Mouse (Mus musculus) liver, embryonic 13.5 days (tissue): ENCODE measurements around the gene Casp8ap2. TPM values are rescaled to one million over a fixed set of nuclear protein-coding genes. Genes with fewer than 3 reads are reported as not detected.

Experiments
- ATAC-seq: fragments of 200-750 bp; cut with Nextera tagmentation; 2 replicates; pipeline ENCODE4 v1.8.0; 2017; ENCODE audit warnings: low read depth, mild to moderate bottlenecking, moderate number of reproducible peaks, moderate library complexity
- DNase-seq: peaks from one replicate; pipeline ENCODE4 v3.0.0; 2022
- H3K27ac ChIP-seq: fragments of 300-500 bp; sonication (generic); 2 replicates; pipeline ENCODE4 v1.5.1; 2015; ENCODE audit warnings: moderate library complexity, mild to moderate bottlenecking, inconsistent platforms
- H3K27me3 ChIP-seq: fragments of 300-500 bp; sonication (generic); 2 replicates; pipeline ENCODE4 v1.6.1; 2015; ENCODE audit warnings: mild to moderate bottlenecking, inconsistent platforms
- H3K36me3 ChIP-seq: fragments of 300-500 bp; sonication (generic); 2 replicates; pipeline ENCODE4 v1.6.1; 2015; ENCODE audit warnings: mild to moderate bottlenecking, inconsistent platforms
- H3K4me1 ChIP-seq: fragments of 300-500 bp; sonication (generic); replicated peaks from 2 replicates; pipeline ENCODE4 v1.6.1; 2015; ENCODE audit warnings: inconsistent platforms
- H3K4me2 ChIP-seq: fragments of 300-500 bp; sonication (generic); 2 replicates; pipeline ENCODE4 v1.6.1; 2015; ENCODE audit warnings: inconsistent platforms, mild to moderate bottlenecking, moderate library complexity
- H3K4me3 ChIP-seq: fragments of 300-500 bp; sonication (generic); replicated peaks from 2 replicates; pipeline ENCODE4 v1.5.1; 2015; ENCODE audit warnings: mild to moderate bottlenecking, inconsistent platforms
- H3K9ac ChIP-seq: fragments of 300-500 bp; sonication (generic); 2 replicates; pipeline ENCODE4 v1.6.1; 2015; ENCODE audit warnings: mild to moderate bottlenecking, inconsistent platforms
- H3K9me3 ChIP-seq: fragments of 300-500 bp; sonication (generic); replicated peaks from 2 replicates; pipeline ENCODE4 v1.6.1; 2016; ENCODE audit warnings: inconsistent platforms
- WGBS: fragments of 180-500 bp; shearing (Covaris S2); methylation state at CpG from one replicate; pipeline ENCODE4 v1.1.7; 2015; ENCODE audit not compliant: insufficient replicate concordance; 5-methylcytosine and 5-hydroxymethylcytosine counted together
- polyA plus RNA-seq: library from polyadenylated mRNA; unstranded; fragments of >200 nt; fragmentation: Nextera tagmentation; extraction: Ambion mirVana; gene quantifications from 2 replicates; pipeline ENCODE4 v1.2.1, GENCODE M21; 2015

Gene Casp8ap2
- 37.9 and 42.7 TPM in 2 replicates for polyA plus RNA-seq

DNA sequence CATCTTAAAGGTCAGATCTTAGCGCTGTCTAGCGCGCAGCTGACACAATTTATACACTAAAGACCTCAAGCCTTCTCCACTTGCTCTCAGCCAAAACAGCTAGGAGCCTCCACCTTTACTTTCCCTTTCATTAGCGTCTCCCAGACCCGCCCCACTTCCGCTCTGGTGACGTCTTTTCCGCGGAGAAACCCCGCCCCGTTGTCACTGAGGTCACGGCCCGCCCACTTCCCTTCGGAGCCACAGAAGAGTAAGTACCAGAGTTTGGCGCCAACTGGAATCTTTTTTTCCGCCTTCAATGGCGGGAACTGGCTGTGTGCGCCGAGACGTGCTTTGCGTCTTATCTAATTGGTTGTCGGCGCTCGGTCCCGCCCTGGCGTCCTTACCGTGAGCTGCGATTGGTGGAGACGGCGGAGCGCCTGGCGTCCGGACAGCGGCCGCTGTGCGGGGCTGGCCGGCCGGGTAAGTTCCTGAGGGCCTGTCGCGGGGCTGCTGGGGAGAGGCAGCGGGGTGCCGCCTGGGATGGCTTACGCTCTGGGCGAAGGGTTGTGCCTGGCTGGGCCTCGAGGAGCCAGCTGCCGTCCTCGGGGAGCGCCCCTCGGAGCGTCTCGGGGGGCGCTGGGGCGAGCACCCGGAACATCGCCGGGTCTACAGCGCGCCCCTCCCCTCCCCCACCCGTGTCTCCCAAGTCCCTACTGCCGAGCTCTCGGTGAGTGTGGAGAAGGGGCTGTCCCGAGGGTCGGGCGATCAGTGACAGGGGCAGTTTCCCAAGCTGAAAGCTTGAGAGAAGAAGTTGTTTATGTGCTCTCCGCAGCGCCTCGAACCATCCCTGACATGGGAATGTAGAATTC is at the start of gene Casp8ap2:
TSS of gene Casp8ap2 (plus strand) at position 418 of the 848 bp plus-strand sequence.
- peak; percentile 98 for ATAC-seq
- WGBS: under 1% methylated on average over 66 of the region's 67 CpGs
- H3K27me3 ChIP-seq: no peaks in the 10 kb centered on the region

DNA sequence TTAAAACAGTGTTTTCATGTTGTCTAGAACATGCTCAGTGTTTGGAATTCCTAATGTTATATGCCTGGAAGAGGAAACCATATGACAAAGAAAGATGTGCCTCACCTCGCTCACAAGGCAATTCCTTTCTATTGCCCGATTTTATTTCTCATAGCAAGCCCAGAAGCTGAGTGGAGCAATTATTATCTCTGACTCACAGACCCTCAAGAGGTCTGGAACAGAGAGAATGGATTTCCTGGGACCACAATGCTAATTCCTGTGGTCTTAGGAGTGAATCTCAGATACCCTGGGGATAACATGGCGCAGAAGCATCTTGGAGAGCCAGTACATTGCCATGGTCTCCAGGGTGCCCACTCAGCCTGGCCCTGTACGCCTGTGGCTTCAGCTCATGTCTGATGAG is 46.2 kb upstream of the Casp8ap2 start:
- WGBS: 51% methylated on average over 4 of the region's 4 CpGs
- H3K4me3 ChIP-seq: no peak overlapping the region
- no peak overlapping the region for H3K9ac ChIP-seq
- DNase-seq (no peak), ATAC-seq (no peak)
- peak overlapping the region; percentile 79 for H3K27ac ChIP-seq
- H3K9me3 ChIP-seq: no peaks in the 10 kb centered on the region
- H3K36me3 ChIP-seq: no peaks in the 10 kb centered on the region
- H3K4me2 ChIP-seq: no peak overlapping the region
- H3K27me3 ChIP-seq: no peaks in the 10 kb centered on the region
- peaks cover 16% of the 10 kb centered on the region for H3K4me1 ChIP-seq

More for the DNA sequence above, at the start of gene Casp8ap2:
- Histone ChIP-seq H3K9ac (peak within 1 kb of the TSS; percentile 95), H3K4me2 (peak within 1 kb of the TSS; percentile 81), H3K9me3 (no peaks in the 10 kb centered on the region), H3K4me1 (peaks cover 30% of the 10 kb centered on the region), H3K36me3 (peaks cover 6% of the 10 kb centered on the region; the same call in 1 of the 2 replicates), H3K4me3 (peak within 1 kb of the TSS; percentile 98), H3K27ac (peak within 1 kb of the TSS; percentile 86)
- peak; percentile 99 for DNase-seq

DNA sequence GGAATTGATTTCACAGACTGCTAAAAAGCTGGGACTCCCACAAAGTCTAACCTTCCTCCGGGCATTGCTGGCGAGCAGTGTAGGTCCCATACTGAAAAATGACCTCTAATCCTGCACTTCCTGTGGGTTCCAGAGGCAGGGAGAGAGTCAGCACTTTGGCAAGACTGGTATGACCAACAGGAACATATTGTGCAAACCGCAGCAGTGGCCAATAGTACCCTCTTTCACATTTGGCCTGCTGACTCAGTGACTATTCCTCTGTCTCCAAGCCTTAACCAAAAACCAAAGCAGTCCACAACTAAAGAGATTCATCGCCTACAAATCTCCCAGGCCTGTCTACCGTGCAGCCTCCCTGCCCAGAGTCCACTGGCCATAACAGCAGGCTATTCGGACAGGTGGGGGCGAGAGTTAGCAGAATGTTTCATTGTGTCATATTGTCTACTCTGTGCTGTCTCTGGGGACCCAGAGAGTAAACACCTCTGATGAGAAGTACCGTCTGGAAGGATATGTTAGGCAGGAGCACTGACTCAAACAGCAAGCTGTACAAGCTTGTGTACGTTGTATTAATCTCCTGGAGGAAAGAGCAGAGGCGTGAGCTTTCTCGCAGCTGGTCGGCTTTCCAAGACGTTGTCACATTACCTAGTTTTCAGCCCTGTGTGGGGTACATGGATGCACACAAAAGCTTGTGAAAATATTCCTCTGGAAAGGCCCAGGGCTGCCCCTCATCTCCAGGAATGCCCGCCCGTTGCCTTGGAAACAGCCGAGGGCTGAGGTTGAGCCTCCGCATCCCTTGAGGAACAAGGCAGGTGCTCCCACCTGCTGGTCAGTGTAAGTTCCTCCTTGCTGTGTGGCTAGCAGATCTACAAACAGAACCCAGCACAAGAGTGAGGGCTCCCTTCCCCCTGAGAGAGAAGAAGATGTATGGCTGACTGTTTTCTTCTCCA is 45.0 kb upstream of the Casp8ap2 start:
- WGBS: 56% methylated on average over 17 of the region's 17 CpGs
- peak overlapping the region; percentile 37; the same call in 1 of the 2 replicates for H3K4me2 ChIP-seq
- no peaks in the 10 kb centered on the region for H3K27me3 ChIP-seq
- H3K9ac ChIP-seq: no peak overlapping the region
- H3K27ac ChIP-seq: peak overlapping the region; percentile 79
- DNase-seq (no peak), ATAC-seq (peak; percentile 45)
- no peaks in the 10 kb centered on the region for H3K36me3 ChIP-seq
- H3K4me3 ChIP-seq: no peak overlapping the region
- H3K9me3 ChIP-seq: no peaks in the 10 kb centered on the region
- peaks cover 16% of the 10 kb centered on the region for H3K4me1 ChIP-seq

GRCm38 (mm10) chr4:32570939-32571317 is 44.3 kb upstream of the Casp8ap2 start:
- 62% methylated on average over 8 of the region's 8 CpGs for WGBS
- no peak overlapping the region for H3K4me3 ChIP-seq
- no peaks in the 10 kb centered on the region for H3K36me3 ChIP-seq
- H3K9me3 ChIP-seq: no peaks in the 10 kb centered on the region
- no peak overlapping the region for H3K9ac ChIP-seq
- peaks cover 16% of the 10 kb centered on the region for H3K4me1 ChIP-seq
- H3K27ac ChIP-seq: peak overlapping the region; percentile 79
- peak; percentile 59 for ATAC-seq
- peak overlapping the region; percentile 37; the same call in 1 of the 2 replicates for H3K4me2 ChIP-seq
- H3K27me3 ChIP-seq: no peaks in the 10 kb centered on the region
- DNase-seq: no peak

- WGBS: 32% methylated on average over 3 of the region's 3 CpGs
- peak overlapping the region; percentile 79 for H3K27ac ChIP-seq
- H3K4me1 ChIP-seq: peaks cover 16% of the 10 kb centered on the region
- no peaks in the 10 kb centered on the region for H3K9me3 ChIP-seq
- peak overlapping the region; percentile 37; the same call in 1 of the 2 replicates for H3K4me2 ChIP-seq
- H3K9ac ChIP-seq: no peak overlapping the region
- ATAC-seq (0 out of 2 replicates have a peak, but pooled peaks have one; percentile 24), DNase-seq (no peak)
- H3K4me3 ChIP-seq: no peak overlapping the region
- H3K27me3 ChIP-seq: no peaks in the 10 kb centered on the region
- no peaks in the 10 kb centered on the region for H3K36me3 ChIP-seq
These were observed 43.8 kb upstream of the Casp8ap2 start for GRCm38 (mm10) chr4:32571441-32571840.

- H3K9ac ChIP-seq: no peak overlapping the region
- no peak overlapping the region for H3K4me2 ChIP-seq
- H3K4me3 ChIP-seq: no peak overlapping the region
- DNase-seq (no peak), ATAC-seq (no peak)
- no peak overlapping the region for H3K27ac ChIP-seq
- H3K36me3 ChIP-seq: no peaks in the 10 kb centered on the region
- peaks cover 16% of the 10 kb centered on the region for H3K4me1 ChIP-seq
- 31% methylated on average over 1 of the region's 1 CpGs for WGBS
- no peaks in the 10 kb centered on the region for H3K9me3 ChIP-seq
- H3K27me3 ChIP-seq: no peaks in the 10 kb centered on the region
These were observed 43.1 kb upstream of the Casp8ap2 start for GRCm38 (mm10) chr4:32572118-32572517.

DNA sequence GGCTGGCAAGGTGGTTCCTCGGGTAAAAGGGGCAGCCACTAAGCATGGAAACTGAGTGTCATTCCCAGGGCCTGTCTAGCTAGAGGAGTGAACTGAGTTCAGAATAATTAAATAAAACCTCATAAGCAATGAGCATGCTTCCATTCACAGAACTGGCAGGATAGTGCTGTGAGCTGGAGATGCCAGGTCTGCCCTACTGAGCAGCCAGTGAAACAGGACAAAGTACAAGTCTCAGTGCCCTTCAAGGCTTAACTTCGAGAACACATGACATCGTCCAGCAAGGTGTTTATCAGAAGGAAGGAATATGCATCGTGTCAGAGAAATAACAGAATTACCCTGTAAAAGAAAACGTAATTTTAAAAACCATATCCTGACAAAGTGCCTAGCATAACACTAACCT is 41.7 kb upstream of the Casp8ap2 start:
- ATAC-seq: no peak
- Histone ChIP-seq H3K9me3 (no peaks in the 10 kb centered on the region), H3K36me3 (no peaks in the 10 kb centered on the region), H3K9ac (no peak overlapping the region), H3K4me1 (peaks cover 16% of the 10 kb centered on the region), H3K27me3 (no peaks in the 10 kb centered on the region), H3K4me2 (no peak overlapping the region), H3K4me3 (no peak overlapping the region), H3K27ac (no peak overlapping the region)
- no peak for DNase-seq
- WGBS: 57% methylated on average over 5 of the region's 5 CpGs

DNA sequence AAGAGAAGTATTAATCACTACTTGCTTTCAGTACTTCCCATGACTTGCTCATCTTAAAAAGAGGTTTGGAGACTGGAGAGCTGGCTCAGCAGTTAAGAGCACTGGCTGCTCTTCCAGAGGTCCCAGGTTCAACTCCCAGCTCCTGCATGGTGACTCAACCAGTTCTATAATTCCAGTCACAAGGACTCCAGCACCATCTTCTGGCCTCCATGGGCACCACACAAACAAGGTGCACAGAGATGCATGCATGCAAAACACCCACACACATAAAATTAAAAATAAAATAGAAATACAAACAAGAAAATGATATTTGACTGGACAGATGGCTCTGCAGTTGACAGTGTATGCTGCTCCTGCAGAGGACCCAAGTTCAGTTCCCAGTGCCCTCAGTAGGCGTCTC is 40.6 kb upstream of the Casp8ap2 start:
- DNase-seq: no peak
- Histone ChIP-seq H3K9me3 (no peaks in the 10 kb centered on the region), H3K4me1 (peaks cover 10% of the 10 kb centered on the region; the same call in 1 of the 2 replicates), H3K4me3 (no peak overlapping the region), H3K4me2 (no peak overlapping the region), H3K27me3 (no peaks in the 10 kb centered on the region), H3K36me3 (no peaks in the 10 kb centered on the region), H3K27ac (no peak overlapping the region), H3K9ac (no peak overlapping the region)
- WGBS: 50% methylated on average over 1 of the region's 1 CpGs
- no peak for ATAC-seq

DNA sequence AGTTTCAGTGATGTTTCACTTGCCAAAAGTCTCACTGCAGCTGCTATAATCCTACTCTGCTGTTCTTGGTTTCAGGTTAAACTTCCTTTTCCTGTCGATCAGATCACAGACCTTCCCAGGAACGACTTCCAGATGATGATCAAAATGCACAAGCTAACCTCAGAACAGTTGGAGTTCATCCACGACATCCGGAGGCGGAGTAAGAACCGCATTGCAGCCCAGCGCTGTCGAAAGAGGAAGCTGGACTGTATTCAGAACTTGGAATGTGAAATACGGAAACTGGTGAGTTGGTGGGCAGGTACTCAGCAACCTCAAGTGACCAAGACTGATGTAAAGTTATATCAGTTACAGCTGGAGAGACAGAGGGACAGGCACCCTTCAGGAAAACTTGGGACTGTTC is 40.1 kb upstream of the Casp8ap2 start:
- Histone ChIP-seq H3K9ac (no peak overlapping the region), H3K9me3 (no peaks in the 10 kb centered on the region), H3K27ac (no peak overlapping the region), H3K4me2 (no peak overlapping the region), H3K4me1 (peaks cover 5% of the 10 kb centered on the region; the same call in 1 of the 2 replicates), H3K4me3 (no peak overlapping the region), H3K36me3 (no peaks in the 10 kb centered on the region), H3K27me3 (no peaks in the 10 kb centered on the region)
- no peak for ATAC-seq
- no peak for DNase-seq
- whole genome bisulfite sequencing: 33% methylated on average over 9 of the region's 9 CpGs

DNA sequence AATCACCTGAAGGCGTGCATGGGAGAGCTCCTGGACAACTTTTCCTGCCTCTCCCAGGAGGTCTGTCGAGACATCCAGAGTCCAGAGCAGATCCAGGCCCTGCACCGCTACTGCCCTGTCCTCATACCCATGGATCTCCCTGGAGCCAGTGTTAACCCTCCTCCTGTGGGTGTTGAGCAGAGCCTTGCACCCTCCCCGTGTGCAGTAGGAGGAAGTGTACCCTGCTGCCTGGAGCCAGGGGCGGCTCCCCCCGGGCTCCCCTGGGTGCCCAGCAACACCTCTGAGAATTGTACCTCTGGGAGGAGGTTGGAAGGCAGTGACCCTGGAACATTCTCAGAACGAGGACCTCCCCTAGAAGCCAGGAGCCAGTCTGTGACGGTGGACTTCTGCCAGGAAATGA is 35.4 kb upstream of the Casp8ap2 start:
- DNase-seq: no peak
- WGBS: 53% methylated on average over 8 of the region's 8 CpGs
- no peaks in the 10 kb centered on the region; the same call in 1 of the 2 replicates for H3K4me1 ChIP-seq
- no peaks in the 10 kb centered on the region for H3K9me3 ChIP-seq
- H3K4me2 ChIP-seq: no peak overlapping the region
- H3K27ac ChIP-seq: no peak overlapping the region
- no peaks in the 10 kb centered on the region for H3K27me3 ChIP-seq
- H3K4me3 ChIP-seq: no peak overlapping the region
- H3K9ac ChIP-seq: no peak overlapping the region
- no peaks in the 10 kb centered on the region for H3K36me3 ChIP-seq
- no peak for ATAC-seq

GRCm38 (mm10) chr4:32584181-32584580 is 31.1 kb upstream of the Casp8ap2 start:
- Histone ChIP-seq H3K4me3 (no peak overlapping the region), H3K4me2 (no peak overlapping the region), H3K27ac (no peak overlapping the region), H3K36me3 (no peaks in the 10 kb centered on the region), H3K4me1 (no peaks in the 10 kb centered on the region; the same call in 1 of the 2 replicates), H3K27me3 (no peaks in the 10 kb centered on the region), H3K9me3 (no peaks in the 10 kb centered on the region), H3K9ac (no peak overlapping the region)
- no peak for DNase-seq
- 65% methylated on average over 6 of the region's 6 CpGs for WGBS
- no peak for ATAC-seq
